Mouse (Mus musculus) stomach, postnatal 0 days (tissue): ENCODE data around the gene Samt1.
"Not testable (repeated sequence)": the region's sequence is repeated elsewhere in the genome, so short reads cannot be mapped to it uniquely, and the experiment has no call there.

ENCODE experiments used
- CTCF ChIP-seq: IDR thresholded peaks from 2 replicates; pipeline ENCODE4 v1.5.1; 2016; ENCODE audit warnings: antibody characterized with exemption, low read depth, mild to moderate bottlenecking, moderate library complexity
- EP300 ChIP-seq: optimal IDR thresholded peaks from 2 replicates; pipeline ENCODE3; 2016; ENCODE audit warnings: antibody characterized with exemption

DNA sequence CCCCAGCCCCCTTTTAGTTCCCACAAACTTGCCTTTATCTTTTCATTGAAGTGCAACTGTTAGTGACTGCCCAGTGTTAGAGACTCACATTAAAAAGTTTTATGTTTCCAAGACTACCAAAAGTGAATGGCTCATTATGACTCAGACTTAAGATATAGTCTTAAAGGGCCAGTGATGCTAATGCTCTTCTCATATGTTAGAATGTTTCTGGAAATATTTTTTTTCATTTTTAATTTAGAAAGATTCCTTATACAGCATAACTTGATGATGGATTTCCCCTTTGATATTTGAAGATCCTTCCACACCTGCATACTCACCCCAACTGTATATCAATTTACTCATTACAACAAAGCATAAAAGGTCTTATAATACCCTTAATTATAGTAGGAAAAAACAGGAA is 42.5 kb upstream of the Samt1 start, which contains the start of gene Gm10057:
- not testable (repeated sequence) for TF ChIP-seq CTCF, EP300
